Mouse (Mus musculus): ENCODE results near the gene Gabrr2. TPM values are rescaled to one million over a fixed set of nuclear protein-coding genes. Genes with fewer than 3 reads are reported as not detected.
"Not testable (repeated sequence)": the region's sequence is repeated elsewhere in the genome, so short reads cannot be mapped to it uniquely, and the experiment has no call there.

The Gabrr2 gene
- total and polyA plus RNA-seq, 3 experiments, result 1.6 to 4.9 (median 2.6) TPM

- Histone ChIP-seq H3K79me2 (replicated peaks; ENCODE audit: control insufficient read depth, insufficient read depth, low read length) (no peaks in the 10 kb centered on the region), H3K9ac (ENCODE audit: low read depth, low read length) (no peak overlapping the region), H3K4me3 (no peak overlapping the region), H3K27me3 (ENCODE audit: control insufficient read depth, insufficient read depth, low read length) (no peaks in the 10 kb centered on the region), H3K36me3 (ENCODE audit: control insufficient read depth, insufficient read depth, low read length) (no peaks in the 10 kb centered on the region), H3K4me1 (ENCODE audit: control insufficient read depth, insufficient read depth, low read length) (no peaks in the 10 kb centered on the region), H3K27ac (no peak overlapping the region)
- no peak for DNase-seq
- intact Hi-C loops (cut with DNase I), result no loop called here
- TF ChIP-seq POLR2A (IDR thresholded peaks at IDR 0.05; ENCODE audit: insufficient read depth, low read depth, low read length) (no peak), CTCF (IDR thresholded peaks at IDR 0.05) (no peak), EP300 (IDR thresholded peaks at IDR 0.05; ENCODE audit: insufficient read depth, low read depth, low read length) (no peak)
- WGBS, result 69% methylated on average over 8 of the region's 8 CpGs
Measured at GRCm38 (mm10) chr4:33077724-33078123, 14.9 kb downstream of the Gabrr2 start.

- Histone ChIP-seq H3K4me3 (no peak overlapping the region), H3K9ac (ENCODE audit: low read depth, low read length) (no peak overlapping the region), H3K27me3 (ENCODE audit: control insufficient read depth, insufficient read depth, low read length) (no peaks in the 10 kb centered on the region), H3K79me2 (replicated peaks; ENCODE audit: control insufficient read depth, insufficient read depth, low read length) (no peaks in the 10 kb centered on the region), H3K4me1 (ENCODE audit: control insufficient read depth, insufficient read depth, low read length) (no peaks in the 10 kb centered on the region), H3K36me3 (ENCODE audit: control insufficient read depth, insufficient read depth, low read length) (no peaks in the 10 kb centered on the region), H3K27ac (no peak overlapping the region)
- intact Hi-C loops (cut with DNase I), result no loop called here
- WGBS, result 95% methylated on average over 3 of the region's 3 CpGs
- no peak for TF ChIP-seq POLR2A (IDR thresholded peaks at IDR 0.05; ENCODE audit: insufficient read depth, low read depth, low read length)
- no peak for TF ChIP-seq EP300 (IDR thresholded peaks at IDR 0.05; ENCODE audit: insufficient read depth, low read depth, low read length)
- no peak for TF ChIP-seq CTCF (IDR thresholded peaks at IDR 0.05)
- DNase-seq, result no peak
Measured at GRCm38 (mm10) chr4:33078492-33078891, 15.7 kb downstream of the Gabrr2 start.

- Histone ChIP-seq H3K4me3 (no peak overlapping the region), H3K27ac (no peak overlapping the region), H3K9ac (ENCODE audit: low read depth, low read length) (no peak overlapping the region), H3K27me3 (ENCODE audit: control insufficient read depth, insufficient read depth, low read length) (no peaks in the 10 kb centered on the region), H3K4me1 (ENCODE audit: control insufficient read depth, insufficient read depth, low read length) (no peaks in the 10 kb centered on the region), H3K36me3 (ENCODE audit: control insufficient read depth, insufficient read depth, low read length) (no peaks in the 10 kb centered on the region), H3K79me2 (replicated peaks; ENCODE audit: control insufficient read depth, insufficient read depth, low read length) (no peaks in the 10 kb centered on the region)
- 74% methylated on average over 6 of the region's 6 CpGs for WGBS
- intact Hi-C loops (cut with DNase I), result no loop called here
- DNase-seq, result no peak
- TF ChIP-seq EP300 (IDR thresholded peaks at IDR 0.05; ENCODE audit: insufficient read depth, low read depth, low read length), result no peak
- TF ChIP-seq POLR2A (IDR thresholded peaks at IDR 0.05; ENCODE audit: insufficient read depth, low read depth, low read length), result no peak
- no peak for TF ChIP-seq CTCF (IDR thresholded peaks at IDR 0.05)
Measured at GRCm38 (mm10) chr4:33099118-33099694, 36.4 kb downstream of the Gabrr2 start.

- H3K36me3 ChIP-seq (ENCODE audit: control insufficient read depth, insufficient read depth, low read length), result no peaks in the 10 kb centered on the region
- H3K9ac ChIP-seq (ENCODE audit: low read depth, low read length), result no peak overlapping the region
- H3K4me1 ChIP-seq (ENCODE audit: control insufficient read depth, insufficient read depth, low read length), result no peaks in the 10 kb centered on the region
- no peak overlapping the region for H3K27ac ChIP-seq
- DNase-seq, result no peak
- intact Hi-C loops (cut with DNase I), result no loop called here
- 52% methylated on average over 14 of the region's 14 CpGs for WGBS
- no peak for TF ChIP-seq EP300 (IDR thresholded peaks at IDR 0.05; ENCODE audit: insufficient read depth, low read depth, low read length)
- no peak for TF ChIP-seq POLR2A (IDR thresholded peaks at IDR 0.05; ENCODE audit: insufficient read depth, low read depth, low read length)
- no peaks in the 10 kb centered on the region for H3K79me2 ChIP-seq (replicated peaks; ENCODE audit: control insufficient read depth, insufficient read depth, low read length)
- H3K27me3 ChIP-seq (ENCODE audit: control insufficient read depth, insufficient read depth, low read length), result no peaks in the 10 kb centered on the region
- H3K4me3 ChIP-seq, result no peak overlapping the region
Measured at GRCm38 (mm10) chr4:33109720-33110458, 47.1 kb downstream of the Gabrr2 start.

- no peak for TF ChIP-seq POLR2A (IDR thresholded peaks at IDR 0.05; ENCODE audit: insufficient read depth, low read depth, low read length)
- no peak for TF ChIP-seq CTCF (IDR thresholded peaks at IDR 0.05)
- TF ChIP-seq EP300 (IDR thresholded peaks at IDR 0.05; ENCODE audit: insufficient read depth, low read depth, low read length), result no peak
- Histone ChIP-seq H3K27me3 (ENCODE audit: control insufficient read depth, insufficient read depth, low read length) (no peaks in the 10 kb centered on the region), H3K79me2 (replicated peaks; ENCODE audit: control insufficient read depth, insufficient read depth, low read length) (no peaks in the 10 kb centered on the region), H3K27ac (no peak overlapping the region), H3K4me3 (no peak overlapping the region), H3K36me3 (ENCODE audit: control insufficient read depth, insufficient read depth, low read length) (no peaks in the 10 kb centered on the region), H3K4me1 (ENCODE audit: control insufficient read depth, insufficient read depth, low read length) (no peaks in the 10 kb centered on the region), H3K9ac (ENCODE audit: low read depth, low read length) (no peak overlapping the region)
- WGBS, result 82% methylated on average over 7 of the region's 7 CpGs
- intact Hi-C loops (cut with DNase I), result no loop called here
- no peak for DNase-seq
Measured at GRCm38 (mm10) chr4:33110845-33111244, 48.0 kb downstream of the Gabrr2 start.

- H3K27ac ChIP-seq, result no peak overlapping the region
- H3K36me3 ChIP-seq (ENCODE audit: control insufficient read depth, insufficient read depth, low read length), result no peaks in the 10 kb centered on the region
- intact Hi-C loops (cut with DNase I), result no loop called here
- H3K4me1 ChIP-seq (ENCODE audit: control insufficient read depth, insufficient read depth, low read length), result no peaks in the 10 kb centered on the region
- no peak for TF ChIP-seq CTCF (IDR thresholded peaks at IDR 0.05)
- TF ChIP-seq EP300 (IDR thresholded peaks at IDR 0.05; ENCODE audit: insufficient read depth, low read depth, low read length), result no peak
- TF ChIP-seq POLR2A (IDR thresholded peaks at IDR 0.05; ENCODE audit: insufficient read depth, low read depth, low read length), result no peak
- 71% methylated on average over 9 of the region's 9 CpGs for WGBS
- DNase-seq, result no peak
- no peak overlapping the region for H3K4me3 ChIP-seq
- no peaks in the 10 kb centered on the region for H3K79me2 ChIP-seq (replicated peaks; ENCODE audit: control insufficient read depth, insufficient read depth, low read length)
- H3K27me3 ChIP-seq (ENCODE audit: control insufficient read depth, insufficient read depth, low read length), result no peaks in the 10 kb centered on the region
- no peak overlapping the region for H3K9ac ChIP-seq (ENCODE audit: low read depth, low read length)
Measured at GRCm38 (mm10) chr4:33111358-33111757, 48.6 kb downstream of the Gabrr2 start.

GRCm38 (mm10) chr4:33112866-33113265 is 50.1 kb downstream of the Gabrr2 start:
- H3K9ac ChIP-seq (ENCODE audit: low read depth, low read length); H3K4me1 ChIP-seq (ENCODE audit: control insufficient read depth, insufficient read depth, low read length); H3K36me3 ChIP-seq (ENCODE audit: control insufficient read depth, insufficient read depth, low read length); H3K79me2 ChIP-seq (replicated peaks; ENCODE audit: control insufficient read depth, insufficient read depth, low read length); intact Hi-C loops (cut with DNase I); H3K27me3 ChIP-seq (ENCODE audit: control insufficient read depth, insufficient read depth, low read length); H3K27ac ChIP-seq; DNase-seq; H3K4me3 ChIP-seq: not testable (repeated sequence)
- 89% methylated on average over 13 of the region's 14 CpGs for WGBS

Measured in heart, adult 2 months (tissue).